Mouse (Mus musculus) heart, postnatal 0 days (tissue): ENCODE data around the gene Utp6. TPM values are rescaled to one million over a fixed set of nuclear protein-coding genes. Genes with fewer than 3 reads are reported as not detected.

Source experiments
- ATAC-seq: fragments of 200-750 bp; cut with Nextera tagmentation; 2 replicates; pipeline ENCODE4 v1.8.0; 2017; ENCODE audit warnings: low read depth, moderate number of reproducible peaks, moderate library complexity; ENCODE audit not compliant: insufficient read depth
- DNase-seq: peaks from one replicate; pipeline ENCODE4 v3.0.0-alpha.2; 2016; ENCODE audit warnings: low spot score
- H3K27ac ChIP-seq: fragments of 300-500 bp; sonication (generic); 2 replicates; pipeline ENCODE4 v1.5.1; 2014; ENCODE audit warnings: low read depth, mild to moderate bottlenecking
- H3K27me3 ChIP-seq: fragments of 300-500 bp; sonication (generic); 2 replicates; pipeline ENCODE4 v1.6.1; 2014; ENCODE audit warnings: low read length, mixed read lengths; ENCODE audit not compliant: control insufficient read depth, insufficient read depth
- H3K36me3 ChIP-seq: fragments of 300-500 bp; sonication (generic); replicated peaks from 2 replicates; pipeline ENCODE4 v1.6.1; 2014; ENCODE audit warnings: low read length, mixed read lengths; ENCODE audit not compliant: control insufficient read depth, insufficient read depth
- H3K4me1 ChIP-seq: fragments of 300-500 bp; sonication (generic); 2 replicates; pipeline ENCODE4 v1.6.1; 2014; ENCODE audit warnings: antibody characterized with exemption; ENCODE audit not compliant: control insufficient read depth, insufficient read depth
- H3K4me2 ChIP-seq: fragments of 300-500 bp; sonication (generic); 2 replicates; pipeline ENCODE4 v1.6.1; 2014; ENCODE audit warnings: low read depth, mild to moderate bottlenecking, low read length, moderate library complexity
- H3K4me3 ChIP-seq: fragments of 300-500 bp; sonication (generic); 2 replicates; pipeline ENCODE4 v1.5.1; 2014; ENCODE audit warnings: low read depth, low read length
- H3K9ac ChIP-seq: fragments of 300-500 bp; sonication (generic); replicated peaks from 2 replicates; pipeline ENCODE4 v1.6.1; 2014; ENCODE audit warnings: low read depth, low read length, mixed read lengths
- H3K9me3 ChIP-seq: fragments of 300-500 bp; sonication (generic); replicated peaks from 2 replicates; pipeline ENCODE4 v1.6.1; 2016; ENCODE audit warnings: low read length; ENCODE audit not compliant: control insufficient read depth
- CTCF ChIP-seq: IDR thresholded peaks from 2 replicates; pipeline ENCODE4 v1.5.1; 2016; ENCODE audit warnings: antibody characterized with exemption, control low read depth, low read depth
- EP300 ChIP-seq: IDR thresholded peaks from 2 replicates; pipeline ENCODE4 v1.6.1; 2016; ENCODE audit warnings: antibody characterized with exemption, low read depth
- whole genome bisulfite sequencing: fragments of 180-500 bp; shearing (Covaris S2); extraction: QIAGEN DNeasy Blood & Tissue Kit; methylation state at CpG from one replicate; pipeline ENCODE4 v1.1.7; 2014; 5-methylcytosine and 5-hydroxymethylcytosine counted together
- polyA plus RNA-seq: library from polyadenylated mRNA; unstranded; fragments of >200 nt; fragmentation: Nextera tagmentation; extraction: Ambion mirVana; gene quantifications from 2 replicates; pipeline ENCODE4 v1.2.1, GENCODE M21; 2015
- total RNA-seq: library from RNA; depleted of rRNA; stranded (reverse); fragments of >200 nt; gene quantifications from 2 replicates; pipeline ENCODE4 v1.2.3, GENCODE M21; 2014; ENCODE audit warnings: low replicate concordance

The Utp6 gene
- total and polyA plus RNA-seq, 2 experiments from 2014 or later = 8.7 to 22.4 TPM

DNA sequence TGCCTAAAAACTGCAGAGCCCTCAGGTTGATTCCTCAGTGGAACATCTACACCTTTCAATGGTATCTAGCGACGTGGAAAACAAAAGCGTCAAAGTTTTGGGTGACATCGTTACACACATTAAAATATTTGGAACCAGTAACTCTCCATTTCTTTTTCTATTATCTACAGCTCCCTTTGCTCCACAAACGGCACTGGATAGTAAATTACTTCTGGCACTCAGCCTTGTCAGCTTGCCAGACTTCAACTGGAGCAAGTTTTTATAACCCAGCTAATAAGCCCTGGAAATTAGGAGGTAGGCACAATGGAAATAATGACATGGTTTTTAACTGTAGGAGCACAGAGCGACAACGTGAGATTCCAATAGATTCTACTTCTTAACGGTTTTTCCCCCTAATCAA, 3.7 kb upstream of the Utp6 start:
- DNase-seq (no peak), ATAC-seq (no peak)
- no peak for TF ChIP-seq EP300
- no peak for TF ChIP-seq CTCF
- Histone ChIP-seq H3K27ac (no peak overlapping the region), H3K4me2 (no peak overlapping the region), H3K27me3 (no peaks in the 10 kb centered on the region), H3K36me3 (no peaks in the 10 kb centered on the region), H3K4me3 (no peak overlapping the region), H3K9ac (no peak overlapping the region), H3K9me3 (no peaks in the 10 kb centered on the region), H3K4me1 (peaks cover 6% of the 10 kb centered on the region; the same call in 1 of the 2 replicates)
- WGBS = 38% methylated on average over 8 of the region's 8 CpGs

DNA sequence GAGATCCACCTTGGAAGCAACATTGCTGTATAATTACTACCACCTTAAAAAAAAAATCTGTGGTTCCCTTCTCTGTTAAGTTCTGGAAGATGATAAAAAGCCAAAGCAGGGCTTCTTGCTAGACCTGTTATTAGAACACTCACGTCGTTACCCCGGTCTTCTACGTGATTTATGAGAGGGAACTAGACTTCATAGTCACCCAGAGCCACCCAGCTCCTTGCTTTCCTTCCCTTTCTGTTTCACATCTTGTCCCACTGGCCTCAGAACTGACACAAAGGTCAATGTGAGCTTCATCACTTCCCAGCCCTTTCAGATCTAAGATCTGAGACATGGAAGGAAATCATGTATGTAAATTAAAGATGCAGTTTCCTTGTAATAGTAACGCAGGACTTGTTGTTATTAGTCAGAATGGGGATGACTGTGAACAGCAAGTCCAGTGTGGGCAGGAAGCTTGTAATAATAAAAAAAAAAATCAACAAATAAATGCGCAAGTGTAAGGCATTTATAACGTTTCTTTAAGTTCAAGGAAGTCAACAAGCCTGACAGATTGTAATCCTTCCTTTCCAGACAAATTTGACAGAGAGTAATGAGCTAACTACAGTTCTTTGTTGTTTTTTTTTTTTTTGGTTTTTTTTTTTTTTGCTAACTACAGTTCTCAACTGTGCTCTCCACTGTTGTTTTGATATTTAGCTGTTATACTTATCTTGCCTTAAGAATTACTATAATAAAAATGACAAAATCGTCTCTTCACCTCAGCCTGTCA, 1.2 kb upstream of the Utp6 start:
- Histone ChIP-seq H3K4me1 (peaks cover 7% of the 10 kb centered on the region; the same call in 1 of the 2 replicates), H3K9ac (no peak overlapping the region), H3K27me3 (no peaks in the 10 kb centered on the region), H3K27ac (no peak overlapping the region), H3K4me3 (peak overlapping the region; percentile 78; the same call in 1 of the 2 replicates), H3K36me3 (peaks cover 4% of the 10 kb centered on the region; the same call in 1 of the 2 replicates), H3K4me2 (peak overlapping the region; percentile 72; the same call in 1 of the 2 replicates), H3K9me3 (no peaks in the 10 kb centered on the region)
- 55% methylated on average over 8 of the region's 8 CpGs for WGBS
- DNase-seq = no peak
- TF ChIP-seq EP300 = no peak
- no peak for TF ChIP-seq CTCF
- ATAC-seq = no peak

DNA sequence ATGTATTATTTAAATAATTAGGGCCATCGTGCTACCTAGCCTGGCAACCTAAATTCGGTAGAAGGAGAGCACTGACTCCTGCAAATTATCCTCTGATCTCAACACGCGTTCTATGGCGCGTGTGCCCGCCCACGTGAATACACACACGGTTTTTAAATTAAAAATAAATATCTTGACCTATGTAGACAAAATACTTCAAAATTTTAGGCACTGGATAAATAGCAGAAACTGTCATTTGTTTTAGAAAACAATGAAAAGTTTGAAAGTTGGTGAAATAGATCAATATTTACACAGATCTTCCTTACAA, 640 bp upstream of the Utp6 start:
- no peaks in the 10 kb centered on the region for H3K27me3 ChIP-seq
- peaks cover 7% of the 10 kb centered on the region; the same call in 1 of the 2 replicates for H3K4me1 ChIP-seq
- no peak for TF ChIP-seq EP300
- TF ChIP-seq CTCF = no peak
- H3K4me2 ChIP-seq = peak overlapping the region; percentile 72
- WGBS = 3% methylated on average over 9 of the region's 9 CpGs
- no peak overlapping the region for H3K27ac ChIP-seq
- H3K9me3 ChIP-seq = no peaks in the 10 kb centered on the region
- ATAC-seq (no peak), DNase-seq (no peak)
- H3K4me3 ChIP-seq = peak overlapping the region; percentile 78
- peaks cover 9% of the 10 kb centered on the region for H3K36me3 ChIP-seq
- H3K9ac ChIP-seq = peak overlapping the region; percentile 71; the same call in 1 of the 2 replicates

DNA sequence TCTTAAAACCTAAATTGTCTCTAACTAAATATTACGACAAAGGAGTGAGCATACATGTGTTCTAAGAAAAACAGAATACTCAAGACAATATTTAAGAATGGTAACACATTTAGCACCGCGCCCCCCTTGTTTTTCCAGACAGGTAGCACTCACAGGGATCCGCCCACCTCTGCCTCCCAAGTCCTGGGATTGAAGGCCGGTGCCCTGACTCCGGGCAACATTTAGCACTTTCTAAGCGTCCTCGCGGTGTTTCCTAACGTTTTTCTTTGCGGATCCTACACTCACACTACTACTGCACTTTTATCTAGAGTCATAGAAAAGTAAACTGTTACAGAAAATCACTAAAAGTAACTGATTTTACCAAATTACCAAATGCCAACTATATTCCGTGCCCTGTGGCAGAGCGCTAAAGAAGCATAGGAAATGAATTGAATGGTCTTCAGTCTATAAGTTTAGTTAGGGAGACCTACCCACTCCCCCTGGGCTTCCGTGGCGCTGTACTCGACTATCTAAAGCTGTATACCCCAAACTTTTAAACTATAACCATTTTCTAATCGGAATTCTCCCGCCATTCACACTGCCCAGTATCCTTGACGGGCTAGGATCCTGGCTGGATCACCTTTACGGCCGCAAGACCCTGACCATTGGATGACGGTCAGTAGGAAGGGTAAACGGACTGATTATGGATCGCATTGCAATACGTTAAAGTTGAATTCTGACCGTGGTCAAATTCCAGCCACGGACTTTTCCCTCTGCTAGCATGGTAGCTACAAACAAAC, 655 bp downstream of the Utp6 start:
- 6% methylated on average over 27 of the region's 27 CpGs for WGBS
- Histone ChIP-seq H3K4me2 (peak overlapping the region; percentile 72), H3K9me3 (no peaks in the 10 kb centered on the region), H3K9ac (peak overlapping the region; percentile 71), H3K4me3 (peak overlapping the region; percentile 78), H3K4me1 (peaks cover 7% of the 10 kb centered on the region; the same call in 1 of the 2 replicates), H3K27ac (peak overlapping the region; percentile 66; the same call in 1 of the 2 replicates), H3K36me3 (peaks cover 21% of the 10 kb centered on the region), H3K27me3 (no peaks in the 10 kb centered on the region)
- DNase-seq = no peak
- TF ChIP-seq EP300 = no peak
- ATAC-seq = 0 out of 2 replicates have a peak, but pooled peaks have one; percentile 27

DNA sequence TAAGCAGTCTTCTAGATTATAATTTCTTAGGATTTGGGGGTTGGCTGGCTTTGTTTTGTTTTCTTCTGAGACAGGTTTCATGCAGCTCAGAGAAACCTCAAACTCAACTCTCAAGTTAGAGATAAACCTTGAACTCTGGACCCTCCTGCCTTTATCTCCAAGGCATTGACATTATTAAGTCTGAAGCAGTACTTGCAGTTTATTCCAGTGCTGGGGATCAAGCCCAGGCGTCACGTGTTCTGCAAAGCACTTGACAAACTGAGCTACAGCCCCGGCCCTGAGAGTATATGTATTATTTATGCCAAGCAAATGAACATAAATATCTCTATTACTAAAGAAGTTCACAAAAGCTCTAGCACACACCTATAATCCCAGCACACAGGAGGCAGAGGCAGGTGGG, 14.9 kb downstream of the Utp6 start:
- TF ChIP-seq EP300 (no peak), CTCF (no peak)
- Histone ChIP-seq H3K9me3 (no peaks in the 10 kb centered on the region), H3K4me3 (no peak overlapping the region), H3K27me3 (no peaks in the 10 kb centered on the region), H3K4me1 (no peaks in the 10 kb centered on the region), H3K36me3 (peaks cover 87% of the 10 kb centered on the region), H3K4me2 (no peak overlapping the region), H3K27ac (no peak overlapping the region), H3K9ac (no peak overlapping the region)
- WGBS = 90% methylated on average over 3 of the region's 3 CpGs
- ATAC-seq (no peak), DNase-seq (no peak)
